Mouse (Mus musculus): ENCODE results near the gene Baz1a.

Gene Baz1a

GRCm38 (mm10) chr12:55013626-55014398 is at the start of gene Baz1a:
Gene Baz1a (minus strand): TSS chr12:55014348.
- no peak for DNase-seq (ENCODE audit: low read depth)

- DNase-seq (ENCODE audit: low read depth), result no peak
Measured at GRCm38 (mm10) chr12:55062141-55062540, 48.0 kb upstream of the Baz1a start.

- DNase-seq (ENCODE audit: low read depth), result no peak
Measured at GRCm38 (mm10) chr12:55061006-55061405, 46.9 kb upstream of the Baz1a start.

- DNase-seq (ENCODE audit: low read depth), result no peak
Measured at GRCm38 (mm10) chr12:55060212-55060898, 46.2 kb upstream of the Baz1a start.

GRCm38 (mm10) chr12:55059812-55060211 is 45.7 kb upstream of the Baz1a start:
- no peak for DNase-seq (ENCODE audit: low read depth)

- DNase-seq (ENCODE audit: low read depth), result no peak
Measured at GRCm38 (mm10) chr12:55058865-55059615, 44.9 kb upstream of the Baz1a start.

GRCm38 (mm10) chr12:55056703-55057102 is 42.6 kb upstream of the Baz1a start:
- no peak for DNase-seq (ENCODE audit: low read depth)

- DNase-seq (ENCODE audit: low read depth), result no peak
Measured at GRCm38 (mm10) chr12:55054551-55055241, 40.5 kb upstream of the Baz1a start.

GRCm38 (mm10) chr12:55053267-55053666 is 39.1 kb upstream of the Baz1a start:
- no peak for DNase-seq (ENCODE audit: low read depth)

- peak; percentile 80 for DNase-seq (ENCODE audit: low read depth)
Measured at GRCm38 (mm10) chr12:55051210-55052173, 37.3 kb upstream of the Baz1a start.

GRCm38 (mm10) chr12:55049731-55050353 is 35.7 kb upstream of the Baz1a start:
- peak; percentile 94 for DNase-seq (ENCODE audit: low read depth)

GRCm38 (mm10) chr12:55041011-55041410 is 26.9 kb upstream of the Baz1a start:
- DNase-seq (ENCODE audit: low read depth), result peak; percentile 24

GRCm38 (mm10) chr12:55027088-55027487 is 12.9 kb upstream of the Baz1a start:
- peak; percentile 26 for DNase-seq (ENCODE audit: low read depth)

- no peak for DNase-seq (ENCODE audit: low read depth)
Measured at GRCm38 (mm10) chr12:55023284-55023683, 9.1 kb upstream of the Baz1a start.

GRCm38 (mm10) chr12:55019421-55019877 is 5.3 kb upstream of the Baz1a start:
- no peak for DNase-seq (ENCODE audit: low read depth)

- DNase-seq (ENCODE audit: low read depth), result no peak
Measured at GRCm38 (mm10) chr12:55017119-55017721, 3.1 kb upstream of the Baz1a start.

- DNase-seq (ENCODE audit: low read depth), result peak; percentile 63
Measured at GRCm38 (mm10) chr12:55016339-55017118, 2.4 kb upstream of the Baz1a start.

- no peak for DNase-seq (ENCODE audit: low read depth)
Measured at GRCm38 (mm10) chr12:55015428-55015827, 1.3 kb upstream of the Baz1a start.

- no peak for DNase-seq (ENCODE audit: low read depth)
Measured at GRCm38 (mm10) chr12:55013031-55013430, 1.1 kb downstream of the Baz1a start.

Measured in 416B (cell line).